Mouse (Mus musculus): ENCODE data around the gene Gm7029. TPM values are rescaled to one million over a fixed set of nuclear protein-coding genes. Genes with fewer than 3 reads are reported as not detected.
A peak's percentile ranks its signal among the peaks of the same experiment; 100 is the strongest.

The Gm7029 gene
- total and polyA plus RNA-seq, 3 experiments = not detected

GRCm38 (mm10) chr17:33908331-33909076 is 34.9 kb downstream of the Gm7029 start:
- H3K36me3 ChIP-seq (ENCODE audit: control insufficient read depth, insufficient read depth, low read length) = no peaks in the 10 kb centered on the region; the same call in 1 of the 2 replicates
- DNase-seq = no peak
- H3K4me1 ChIP-seq (ENCODE audit: control insufficient read depth, insufficient read depth, low read length) = peaks cover 3% of the 10 kb centered on the region; the same call in 1 of the 2 replicates
- TF ChIP-seq POLR2A (IDR thresholded peaks at IDR 0.05; ENCODE audit: insufficient read depth, low read depth, low read length) = no peak
- no peak for TF ChIP-seq CTCF (IDR thresholded peaks at IDR 0.05)
- no peak for TF ChIP-seq EP300 (IDR thresholded peaks at IDR 0.05; ENCODE audit: insufficient read depth, low read depth, low read length)
- H3K79me2 ChIP-seq (replicated peaks; ENCODE audit: control insufficient read depth, insufficient read depth, low read length) = no peaks in the 10 kb centered on the region
- under 1% methylated on average over 44 of the region's 44 CpGs for WGBS
- peak overlapping the region; percentile 61 for H3K4me3 ChIP-seq
- H3K27me3 ChIP-seq (ENCODE audit: control insufficient read depth, insufficient read depth, low read length) = no peaks in the 10 kb centered on the region
- intact Hi-C loops (cut with DNase I) = no loop called here
- H3K27ac ChIP-seq = peak overlapping the region; percentile 78
- H3K9ac ChIP-seq (ENCODE audit: low read depth, low read length) = peak overlapping the region; percentile 80

GRCm38 (mm10) chr17:33909077-33909868 is 35.6 kb downstream of the Gm7029 start, which contains the start of gene Daxx:
Gene Daxx, plus strand, starts transcription at chr17:33909414.
- TF ChIP-seq CTCF (IDR thresholded peaks at IDR 0.05) = no peak
- TF ChIP-seq EP300 (IDR thresholded peaks at IDR 0.05; ENCODE audit: insufficient read depth, low read depth, low read length) = peak; percentile 30; the same call in 1 of the 2 replicates
- peak; percentile 70; the same call in 1 of the 2 replicates for TF ChIP-seq POLR2A (IDR thresholded peaks at IDR 0.05; ENCODE audit: insufficient read depth, low read depth, low read length)
- Histone ChIP-seq H3K79me2 (replicated peaks; ENCODE audit: control insufficient read depth, insufficient read depth, low read length) (no peaks in the 10 kb centered on the region), H3K27ac (peak within 1 kb of the TSS; percentile 98), H3K4me3 (peak within 1 kb of the TSS; percentile 82), H3K27me3 (ENCODE audit: control insufficient read depth, insufficient read depth, low read length) (no peaks in the 10 kb centered on the region), H3K36me3 (ENCODE audit: control insufficient read depth, insufficient read depth, low read length) (no peaks in the 10 kb centered on the region; the same call in 1 of the 2 replicates), H3K4me1 (ENCODE audit: control insufficient read depth, insufficient read depth, low read length) (peaks cover 3% of the 10 kb centered on the region; the same call in 1 of the 2 replicates), H3K9ac (ENCODE audit: low read depth, low read length) (peak within 1 kb of the TSS; percentile 91)
- intact Hi-C loops (cut with DNase I) = no loop called here
- under 1% methylated on average over 68 of the region's 68 CpGs for WGBS
- DNase-seq = peak; percentile 99 to 100

GRCm38 (mm10) chr17:33909869-33910250 is 36.2 kb downstream of the Gm7029 start:
- Histone ChIP-seq H3K36me3 (ENCODE audit: control insufficient read depth, insufficient read depth, low read length) (no peaks in the 10 kb centered on the region; the same call in 1 of the 2 replicates), H3K9ac (ENCODE audit: low read depth, low read length) (peak overlapping the region; percentile 91), H3K79me2 (replicated peaks; ENCODE audit: control insufficient read depth, insufficient read depth, low read length) (no peaks in the 10 kb centered on the region), H3K4me1 (ENCODE audit: control insufficient read depth, insufficient read depth, low read length) (peaks cover 3% of the 10 kb centered on the region; the same call in 1 of the 2 replicates), H3K27ac (peak overlapping the region; percentile 98), H3K4me3 (peak overlapping the region; percentile 82), H3K27me3 (ENCODE audit: control insufficient read depth, insufficient read depth, low read length) (no peaks in the 10 kb centered on the region)
- intact Hi-C loops (cut with DNase I) = no loop called here
- peak; percentile 65 to 69 for DNase-seq
- under 1% methylated on average over 14 of the region's 14 CpGs for WGBS
- no peak for TF ChIP-seq CTCF (IDR thresholded peaks at IDR 0.05)
- TF ChIP-seq POLR2A (IDR thresholded peaks at IDR 0.05; ENCODE audit: insufficient read depth, low read depth, low read length) = peak; percentile 70
- no peak for TF ChIP-seq EP300 (IDR thresholded peaks at IDR 0.05; ENCODE audit: insufficient read depth, low read depth, low read length)

GRCm38 (mm10) chr17:33910346-33911051 is 36.9 kb downstream of the Gm7029 start:
- H3K9ac ChIP-seq (ENCODE audit: low read depth, low read length) = peak overlapping the region; percentile 91
- H3K79me2 ChIP-seq (replicated peaks; ENCODE audit: control insufficient read depth, insufficient read depth, low read length) = no peaks in the 10 kb centered on the region
- H3K4me1 ChIP-seq (ENCODE audit: control insufficient read depth, insufficient read depth, low read length) = peaks cover 4% of the 10 kb centered on the region
- H3K27me3 ChIP-seq (ENCODE audit: control insufficient read depth, insufficient read depth, low read length) = no peaks in the 10 kb centered on the region
- intact Hi-C loops (cut with DNase I) = no loop called here
- DNase-seq = no peak
- peaks cover 3% of the 10 kb centered on the region; the same call in 1 of the 2 replicates for H3K36me3 ChIP-seq (ENCODE audit: control insufficient read depth, insufficient read depth, low read length)
- WGBS = 31% methylated on average over 11 of the region's 11 CpGs
- H3K27ac ChIP-seq = peak overlapping the region; percentile 98
- no peak for TF ChIP-seq EP300 (IDR thresholded peaks at IDR 0.05; ENCODE audit: insufficient read depth, low read depth, low read length)
- peak; percentile 18; the same call in 1 of the 2 replicates for TF ChIP-seq CTCF (IDR thresholded peaks at IDR 0.05)
- no peak for TF ChIP-seq POLR2A (IDR thresholded peaks at IDR 0.05; ENCODE audit: insufficient read depth, low read depth, low read length)
- H3K4me3 ChIP-seq = peak overlapping the region; percentile 82

GRCm38 (mm10) chr17:33911052-33911812 is 37.6 kb downstream of the Gm7029 start:
- TF ChIP-seq EP300 (IDR thresholded peaks at IDR 0.05; ENCODE audit: insufficient read depth, low read depth, low read length) (no peak), POLR2A (IDR thresholded peaks at IDR 0.05; ENCODE audit: insufficient read depth, low read depth, low read length) (no peak), CTCF (IDR thresholded peaks at IDR 0.05) (no peak)
- WGBS = 87% methylated on average over 31 of the region's 31 CpGs
- no peaks in the 10 kb centered on the region for H3K27me3 ChIP-seq (ENCODE audit: control insufficient read depth, insufficient read depth, low read length)

More at GRCm38 (mm10) chr17:33911052-33911812, 37.6 kb downstream of the Gm7029 start:
- H3K36me3 ChIP-seq (ENCODE audit: control insufficient read depth, insufficient read depth, low read length) = peaks cover 3% of the 10 kb centered on the region; the same call in 1 of the 2 replicates
- no peak overlapping the region for H3K9ac ChIP-seq (ENCODE audit: low read depth, low read length)
- H3K4me1 ChIP-seq (ENCODE audit: control insufficient read depth, insufficient read depth, low read length) = peaks cover 4% of the 10 kb centered on the region
- no peak overlapping the region for H3K4me3 ChIP-seq
- no peaks in the 10 kb centered on the region for H3K79me2 ChIP-seq (replicated peaks; ENCODE audit: control insufficient read depth, insufficient read depth, low read length)
- intact Hi-C loops (cut with DNase I) = no loop called here
- DNase-seq = peak in 1 of 2 experiments; percentile 21
- no peak overlapping the region for H3K27ac ChIP-seq
